Mouse (Mus musculus): ENCODE results near the gene Olfr1564.
"Not testable (repeated sequence)": the region's sequence is repeated elsewhere in the genome, so short reads cannot be mapped to it uniquely, and the experiment has no call there.

Gene Olfr1564

DNA sequence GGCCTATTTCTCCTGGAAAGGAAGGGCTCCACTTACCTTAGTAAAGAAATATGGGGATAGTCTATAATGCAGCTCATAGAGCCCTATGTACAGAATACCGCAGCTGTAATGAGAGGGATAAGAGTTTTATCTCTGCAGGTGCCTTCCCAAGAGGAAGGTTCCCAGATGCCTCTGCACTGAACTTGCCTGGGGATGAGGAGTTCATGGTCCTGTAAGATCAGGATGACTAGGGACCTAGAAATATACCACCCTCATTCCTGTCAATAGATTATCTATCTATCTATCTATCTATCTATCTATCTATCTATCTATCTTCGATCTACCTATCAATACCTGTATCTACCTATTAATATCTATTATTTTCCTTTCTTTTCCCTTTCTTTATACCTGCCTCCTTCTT, at the start of gene Olfr1564:
Gene Olfr1564 (minus strand): TSS at position 101 of the 400 bp plus-strand sequence.
- no peak for DNase-seq (ENCODE audit: low spot score in 2 of 2)

DNA sequence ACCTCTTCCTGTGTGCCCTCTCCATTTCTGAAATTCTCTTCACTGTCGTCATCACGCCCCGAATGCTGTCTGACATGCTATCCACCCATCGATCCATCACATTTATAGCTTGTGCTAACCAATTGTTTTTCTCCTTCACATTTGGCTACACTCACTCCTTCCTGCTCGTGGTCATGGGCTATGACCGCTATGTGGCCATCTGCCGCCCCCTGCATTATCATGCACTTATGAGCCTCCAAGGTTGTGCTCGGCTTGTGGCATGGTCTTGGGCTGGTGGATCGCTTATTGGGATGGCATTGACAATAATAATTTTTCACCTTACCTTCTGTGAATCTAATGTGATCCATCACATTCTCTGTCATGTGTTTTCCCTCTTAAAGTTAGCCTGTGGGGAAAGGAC, 47.4 kb upstream of the Olfr1564 start:
- peak in 1 of 2 experiments; percentile 29 for DNase-seq (ENCODE audit: low spot score in 2 of 2)

DNA sequence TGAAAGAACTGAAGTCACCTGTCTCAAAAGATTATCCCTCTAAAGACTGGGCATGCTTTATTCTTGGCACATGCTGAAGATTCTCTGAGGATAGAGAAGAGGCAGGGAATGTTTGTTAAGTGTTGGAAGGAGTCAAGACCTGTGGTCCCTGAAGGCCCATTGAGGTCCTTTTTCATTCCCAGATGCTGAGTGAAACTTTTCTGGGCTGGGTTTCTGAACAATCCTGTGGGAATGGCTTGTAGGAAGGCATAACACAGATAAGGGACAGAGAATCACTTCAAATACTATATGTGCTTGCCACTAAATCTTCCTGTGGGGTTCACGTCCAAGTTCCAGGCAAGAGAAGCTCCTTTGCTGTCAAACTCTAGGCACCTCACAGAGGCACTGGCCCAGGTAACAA, 42.9 kb upstream of the Olfr1564 start, which contains the start of gene Olfr63:
Gene Olfr63 (plus strand): TSS at position 301 of the 400 bp plus-strand sequence.
- DNase-seq (ENCODE audit: low spot score in 2 of 2), result no peak

DNA sequence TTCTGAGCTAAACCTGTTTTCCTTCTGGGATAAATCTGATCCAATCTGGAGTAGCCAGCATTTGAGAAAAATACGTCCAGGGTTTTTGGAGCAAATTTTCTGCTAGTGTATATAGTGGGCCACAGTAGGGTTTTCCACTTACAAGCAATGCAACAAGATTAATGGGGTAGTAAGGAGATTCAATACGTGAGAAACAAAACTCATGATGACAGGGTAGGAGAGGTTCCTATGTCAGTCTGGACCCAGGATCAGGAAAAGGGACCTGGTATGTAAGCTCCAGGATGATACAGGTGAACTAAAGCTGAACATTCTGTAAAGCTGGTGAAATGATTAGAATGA, 33.8 kb upstream of the Olfr1564 start:
- not testable (repeated sequence) for DNase-seq (ENCODE audit: low spot score in 2 of 2)

DNA sequence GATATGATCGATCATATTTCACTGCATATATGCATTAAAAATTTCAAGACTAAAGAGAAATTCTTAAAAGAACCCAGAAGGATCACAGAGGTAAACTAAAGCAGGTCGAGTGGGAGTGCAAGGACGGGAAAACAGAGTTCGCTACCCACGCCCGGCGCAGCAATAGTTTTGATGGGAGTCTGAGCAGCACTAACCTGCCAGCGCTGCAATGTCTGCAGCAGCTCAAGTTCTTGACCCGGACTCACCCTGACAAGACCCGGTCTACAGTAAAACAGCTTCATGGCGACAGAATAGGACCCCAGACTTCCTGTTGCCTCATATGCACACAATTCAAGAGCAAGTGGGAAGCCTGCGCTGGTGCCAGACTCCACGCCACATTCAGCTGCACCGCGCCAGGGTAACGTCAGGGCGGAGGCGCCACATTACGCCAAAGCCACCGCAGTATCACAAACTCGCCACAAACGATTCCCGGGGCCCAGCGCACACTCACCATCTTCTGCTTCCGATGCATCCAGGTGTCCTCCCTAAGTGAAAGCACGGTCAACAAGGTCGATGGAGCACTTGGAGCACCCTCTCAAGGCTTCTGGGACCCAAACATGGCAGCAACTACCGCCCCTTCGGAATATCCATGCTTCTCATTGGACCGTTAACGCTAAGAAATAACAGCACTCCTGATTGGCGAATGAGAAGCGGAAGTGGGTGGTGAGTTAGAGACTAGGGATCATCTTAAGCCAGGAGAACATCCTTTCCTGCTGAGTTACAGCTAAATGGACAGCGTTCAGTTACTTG, 33.2 kb upstream of the Olfr1564 start, which contains the start of gene Zfp955a:
Gene Zfp955a (minus strand): TSS at position 616 of the 789 bp plus-strand sequence.
- not testable (repeated sequence) for DNase-seq (ENCODE audit: low spot score in 2 of 2)

DNA sequence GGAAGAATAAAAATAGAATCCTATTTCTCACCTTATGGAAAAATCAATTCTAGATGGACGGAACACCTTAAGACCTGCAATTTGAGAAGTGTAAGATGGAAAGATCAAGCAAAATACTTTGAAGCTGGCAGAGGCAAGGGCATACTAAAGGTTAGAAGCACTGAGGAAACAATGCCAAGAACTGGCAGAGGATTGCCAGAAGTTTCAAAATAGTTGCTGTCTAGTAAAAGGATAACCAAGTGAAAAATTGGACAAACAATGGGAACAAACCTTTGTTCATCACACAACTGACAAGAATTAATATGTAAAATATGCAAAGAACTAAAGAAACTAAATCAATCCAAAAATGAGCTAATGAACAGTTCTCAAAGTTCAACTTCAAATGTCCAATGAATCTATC, 15.2 kb upstream of the Olfr1564 start:
- DNase-seq (ENCODE audit: low spot score in 2 of 2), result not testable (repeated sequence)

DNA sequence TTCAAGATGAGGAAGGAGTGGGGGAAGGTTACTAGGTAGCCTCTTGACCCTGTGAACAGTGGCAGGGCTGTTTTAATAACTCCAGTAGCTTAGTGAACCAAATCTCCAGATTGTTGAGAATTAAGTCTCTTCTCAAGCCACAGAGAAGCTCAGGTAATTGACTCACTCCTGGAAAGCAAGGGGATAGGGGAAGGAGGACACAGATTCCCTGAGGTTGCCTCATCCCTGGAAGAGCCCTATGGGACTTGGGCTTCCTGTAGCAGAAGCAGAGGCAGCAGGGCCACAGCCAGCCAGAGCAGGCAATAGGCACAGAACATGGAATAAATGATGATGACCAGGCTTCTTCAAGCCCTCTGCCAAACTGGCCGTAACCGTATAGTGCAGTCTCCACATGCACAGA, 30.5 kb downstream of the Olfr1564 start, which contains the start of gene Olfr239:
Gene Olfr239 (plus strand): TSS at position 301 of the 400 bp plus-strand sequence.
- DNase-seq (ENCODE audit: low spot score in 2 of 2), result not testable (repeated sequence)

DNA sequence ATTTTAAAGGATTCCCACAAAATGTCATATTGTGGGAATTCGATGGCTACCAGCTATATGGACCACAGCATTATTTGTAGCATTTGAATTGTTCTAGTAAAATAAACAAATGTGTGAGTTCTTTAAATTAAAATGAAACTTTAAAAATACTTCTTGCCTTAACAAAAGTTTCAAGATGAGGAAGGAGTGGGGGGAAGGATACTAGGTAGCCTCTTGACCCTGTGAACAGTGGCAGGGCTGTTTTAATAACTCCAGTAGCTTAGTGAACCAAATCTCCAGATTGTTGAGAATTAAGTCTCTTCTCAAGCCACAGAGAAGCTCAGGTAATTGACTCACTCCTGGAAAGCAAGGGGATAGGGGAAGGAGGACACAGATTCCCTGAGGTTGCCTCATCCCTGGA, 53.3 kb downstream of the Olfr1564 start, which contains the start of gene Olfr55:
Gene Olfr55 (plus strand): TSS at position 301 of the 400 bp plus-strand sequence.
- DNase-seq (ENCODE audit: low spot score in 2 of 2), result not testable (repeated sequence)
